Mouse (Mus musculus): Measurements from ENCODE around the gene Gm43517. TPM values are rescaled to one million over a fixed set of nuclear protein-coding genes. Genes with fewer than 3 reads are reported as not detected.

The Gm43517 gene
- not detected in 2 replicates for polyA plus RNA-seq (2015; fragmentation: Nextera tagmentation; extraction: Ambion mirVana)

- no peak within 1 kb of the TSS for H3K9ac ChIP-seq (ENCODE audit: low read depth, low read length)
- ATAC-seq (ENCODE audit: low read depth), result no peak
- 4% methylated on average over 73 of the region's 75 CpGs for WGBS (ENCODE audit: insufficient replicate concordance)
- peaks cover 70% of the 10 kb centered on the region for H3K27me3 ChIP-seq (ENCODE audit: control insufficient read depth, insufficient read depth, low read depth, low read length)
- H3K9me3 ChIP-seq (replicated peaks; ENCODE audit: control insufficient read depth, low read length), result no peaks in the 10 kb centered on the region
- H3K27ac ChIP-seq (ENCODE audit: low read length), result no peak within 1 kb of the TSS
- H3K36me3 ChIP-seq (ENCODE audit: control insufficient read depth, insufficient read depth), result no peaks in the 10 kb centered on the region
- H3K4me3 ChIP-seq (ENCODE audit: low read depth, low read length), result no peak within 1 kb of the TSS; the same call in 1 of the 2 replicates
- no peaks in the 10 kb centered on the region; the same call in 1 of the 2 replicates for H3K4me1 ChIP-seq (ENCODE audit: control insufficient read depth, low read depth, low read length)
- peak within 1 kb of the TSS; percentile 44; the same call in 1 of the 2 replicates for H3K4me2 ChIP-seq (ENCODE audit: low read depth, low read length)
Measured at GRCm38 (mm10) chr12:49384876-49385630, at the start of gene Gm43517. Gene Gm43517, plus strand, starts transcription at chr12:49385174.

DNA sequence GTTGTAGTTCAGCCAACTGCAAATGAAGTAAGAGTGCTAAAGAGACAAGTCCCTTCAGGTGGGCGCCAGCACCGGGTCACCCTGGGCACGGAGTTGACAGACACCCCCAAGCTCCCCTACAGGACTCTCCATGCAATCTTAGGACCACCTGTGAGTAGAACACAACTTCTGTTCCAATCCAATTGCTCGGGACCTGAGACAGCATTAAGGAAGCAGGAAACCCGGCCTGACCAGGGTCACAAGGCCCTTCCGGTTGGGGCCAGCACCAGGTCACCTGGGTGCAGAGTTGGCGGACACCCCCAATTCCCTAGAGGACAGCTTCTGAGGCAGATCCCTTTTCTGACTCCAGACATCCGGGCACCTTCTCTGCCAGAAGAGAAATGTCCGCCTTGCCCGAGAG, 35.3 kb upstream of the Gm43517 start:
- Histone ChIP-seq H3K4me3 (ENCODE audit: low read depth, low read length) (no peak overlapping the region), H3K4me1 (ENCODE audit: control insufficient read depth, low read depth, low read length) (no peaks in the 10 kb centered on the region), H3K4me2 (ENCODE audit: low read depth, low read length) (no peak overlapping the region), H3K27ac (ENCODE audit: low read length) (no peak overlapping the region), H3K9me3 (replicated peaks; ENCODE audit: control insufficient read depth, low read length) (no peaks in the 10 kb centered on the region), H3K36me3 (ENCODE audit: control insufficient read depth, insufficient read depth) (no peaks in the 10 kb centered on the region), H3K27me3 (ENCODE audit: control insufficient read depth, insufficient read depth, low read depth, low read length) (no peaks in the 10 kb centered on the region), H3K9ac (ENCODE audit: low read depth, low read length) (no peak overlapping the region)
- no peak for ATAC-seq (ENCODE audit: low read depth)
- WGBS (ENCODE audit: insufficient replicate concordance), result 64% methylated on average over 10 of the region's 10 CpGs

GRCm38 (mm10) chr12:49368931-49369330, 16.0 kb upstream of the Gm43517 start:
- no peaks in the 10 kb centered on the region for H3K9me3 ChIP-seq (replicated peaks; ENCODE audit: control insufficient read depth, low read length)
- no peak for ATAC-seq (ENCODE audit: low read depth)
- H3K4me1 ChIP-seq (ENCODE audit: control insufficient read depth, low read depth, low read length), result no peaks in the 10 kb centered on the region
- H3K27ac ChIP-seq (ENCODE audit: low read length), result no peak overlapping the region
- peaks cover 15% of the 10 kb centered on the region for H3K27me3 ChIP-seq (ENCODE audit: control insufficient read depth, insufficient read depth, low read depth, low read length)
- no peak overlapping the region for H3K9ac ChIP-seq (ENCODE audit: low read depth, low read length)
- no peaks in the 10 kb centered on the region for H3K36me3 ChIP-seq (ENCODE audit: control insufficient read depth, insufficient read depth)
- H3K4me2 ChIP-seq (ENCODE audit: low read depth, low read length), result no peak overlapping the region
- H3K4me3 ChIP-seq (ENCODE audit: low read depth, low read length), result no peak overlapping the region
- 39% methylated on average over 1 of the region's 1 CpGs for WGBS (ENCODE audit: insufficient replicate concordance)

DNA sequence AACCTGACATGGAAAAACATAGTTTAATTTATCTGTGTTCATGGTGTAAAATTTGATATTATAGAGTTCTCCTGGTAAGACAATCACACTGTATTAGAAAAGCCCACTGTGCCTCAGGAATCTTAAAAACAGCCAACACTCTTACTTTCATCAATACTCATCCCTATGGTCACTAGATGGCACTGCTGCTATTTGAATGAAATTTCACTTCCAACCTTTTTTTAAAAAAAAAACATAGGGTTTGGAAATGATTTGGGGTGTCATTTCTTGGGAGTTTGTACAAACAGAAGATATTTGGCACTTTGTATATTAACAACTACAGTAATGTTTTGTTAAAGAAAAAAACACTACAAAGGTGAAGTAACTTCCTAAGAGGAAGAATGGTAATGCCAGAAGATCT, 12.8 kb upstream of the Gm43517 start:
- ATAC-seq (ENCODE audit: low read depth), result no peak
- no peak overlapping the region for H3K9ac ChIP-seq (ENCODE audit: low read depth, low read length)
- no peaks in the 10 kb centered on the region for H3K36me3 ChIP-seq (ENCODE audit: control insufficient read depth, insufficient read depth)
- H3K4me3 ChIP-seq (ENCODE audit: low read depth, low read length), result no peak overlapping the region
- H3K9me3 ChIP-seq (replicated peaks; ENCODE audit: control insufficient read depth, low read length), result no peaks in the 10 kb centered on the region
- no peaks in the 10 kb centered on the region for H3K4me1 ChIP-seq (ENCODE audit: control insufficient read depth, low read depth, low read length)
- H3K27me3 ChIP-seq (ENCODE audit: control insufficient read depth, insufficient read depth, low read depth, low read length), result peaks cover 42% of the 10 kb centered on the region
- H3K27ac ChIP-seq (ENCODE audit: low read length), result no peak overlapping the region
- H3K4me2 ChIP-seq (ENCODE audit: low read depth, low read length), result no peak overlapping the region

DNA sequence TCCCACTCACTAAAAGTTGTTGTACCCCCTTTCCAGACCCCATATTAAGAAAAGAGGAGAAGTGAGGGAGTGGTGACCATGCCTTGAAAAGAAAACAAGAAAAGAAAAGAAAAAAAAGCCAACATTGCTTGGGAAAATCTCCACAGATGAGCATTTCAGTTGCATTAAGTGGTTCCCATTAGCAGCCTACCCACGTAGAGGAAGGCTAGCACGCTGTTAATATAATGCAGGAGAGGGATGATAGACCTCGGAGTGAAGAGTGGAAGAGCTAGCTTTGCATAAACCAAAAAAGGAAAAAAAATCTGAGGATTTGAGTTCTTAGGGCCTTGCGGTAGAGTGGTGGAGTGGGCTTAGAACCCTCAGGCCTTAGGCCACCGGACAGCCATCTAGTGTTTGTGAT, 11.8 kb upstream of the Gm43517 start:
- Histone ChIP-seq H3K4me2 (ENCODE audit: low read depth, low read length) (no peak overlapping the region), H3K4me3 (ENCODE audit: low read depth, low read length) (no peak overlapping the region), H3K9ac (ENCODE audit: low read depth, low read length) (no peak overlapping the region), H3K9me3 (replicated peaks; ENCODE audit: control insufficient read depth, low read length) (no peaks in the 10 kb centered on the region), H3K27ac (ENCODE audit: low read length) (no peak overlapping the region), H3K27me3 (ENCODE audit: control insufficient read depth, insufficient read depth, low read depth, low read length) (peaks cover 52% of the 10 kb centered on the region), H3K36me3 (ENCODE audit: control insufficient read depth, insufficient read depth) (no peaks in the 10 kb centered on the region), H3K4me1 (ENCODE audit: control insufficient read depth, low read depth, low read length) (no peaks in the 10 kb centered on the region)
- no peak for ATAC-seq (ENCODE audit: low read depth)
- 5% methylated on average over 5 of the region's 5 CpGs for WGBS (ENCODE audit: insufficient replicate concordance)

DNA sequence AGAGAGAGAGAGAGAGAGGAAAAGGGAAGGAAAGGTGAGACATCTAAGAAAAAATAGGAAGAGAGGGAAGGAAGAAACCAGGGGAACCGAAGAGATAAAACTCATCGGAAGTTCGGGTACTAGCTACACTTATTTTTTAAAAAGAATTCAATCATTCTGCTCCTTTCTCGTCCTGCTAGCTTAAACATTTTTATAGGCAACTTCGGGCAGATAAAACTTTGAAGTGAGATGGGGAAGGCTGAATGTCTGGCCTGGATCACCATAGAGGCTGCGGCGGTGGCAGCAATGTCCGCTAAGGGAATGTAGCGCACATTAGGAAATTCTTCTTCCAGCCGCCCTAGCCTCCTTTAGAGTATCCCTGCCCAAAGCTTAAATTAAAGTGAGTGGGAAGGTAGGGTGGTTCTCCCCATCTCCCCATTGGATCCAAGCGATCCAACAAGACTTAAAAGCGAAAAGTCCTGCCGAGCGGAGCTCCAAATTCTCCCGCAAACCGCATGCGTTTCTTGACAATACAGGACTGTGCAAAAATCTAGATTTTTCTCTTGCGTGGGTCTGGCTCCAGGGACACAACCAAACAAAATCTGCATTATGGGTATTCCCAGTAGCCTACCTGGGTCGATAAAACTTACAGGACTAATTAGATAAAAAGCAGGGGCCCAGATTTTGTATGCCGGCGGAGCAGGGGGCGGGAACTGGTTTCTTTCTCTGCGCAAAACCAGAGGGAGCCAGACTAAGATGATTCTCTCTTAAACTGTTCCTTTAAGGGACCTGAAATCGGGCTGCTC, 11.0 kb upstream of the Gm43517 start:
- H3K9me3 ChIP-seq (replicated peaks; ENCODE audit: control insufficient read depth, low read length), result no peaks in the 10 kb centered on the region
- no peaks in the 10 kb centered on the region for H3K4me1 ChIP-seq (ENCODE audit: control insufficient read depth, low read depth, low read length)
- H3K9ac ChIP-seq (ENCODE audit: low read depth, low read length), result no peak overlapping the region
- H3K36me3 ChIP-seq (ENCODE audit: control insufficient read depth, insufficient read depth), result no peaks in the 10 kb centered on the region
- no peak overlapping the region for H3K4me2 ChIP-seq (ENCODE audit: low read depth, low read length)
- H3K27me3 ChIP-seq (ENCODE audit: control insufficient read depth, insufficient read depth, low read depth, low read length), result peaks cover 61% of the 10 kb centered on the region
- peak overlapping the region; percentile 13; the same call in 1 of the 2 replicates for H3K4me3 ChIP-seq (ENCODE audit: low read depth, low read length)
- no peak for ATAC-seq (ENCODE audit: low read depth)
- 2% methylated on average over 24 of the region's 24 CpGs for WGBS (ENCODE audit: insufficient replicate concordance)
- no peak overlapping the region for H3K27ac ChIP-seq (ENCODE audit: low read length)

DNA sequence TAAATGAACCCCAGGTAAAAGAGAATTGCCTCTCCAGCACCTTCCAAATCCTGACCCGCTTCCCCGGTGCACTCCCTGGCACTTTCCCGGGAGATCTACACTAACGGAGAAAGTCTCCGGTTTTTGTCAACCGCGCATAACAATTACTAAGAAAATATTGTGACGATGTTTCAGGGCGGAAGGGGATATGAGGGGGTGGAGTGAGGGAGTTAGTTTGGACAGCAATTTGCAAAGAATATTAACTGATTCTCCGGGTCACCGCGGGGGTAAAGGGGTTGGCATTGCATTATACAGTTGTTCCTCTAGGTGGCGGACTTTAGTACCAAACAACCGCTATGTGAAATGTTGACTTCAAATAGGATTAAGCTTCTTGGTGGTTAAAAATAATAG, 10.4 kb upstream of the Gm43517 start:
- H3K9me3 ChIP-seq (replicated peaks; ENCODE audit: control insufficient read depth, low read length), result no peaks in the 10 kb centered on the region
- no peaks in the 10 kb centered on the region for H3K36me3 ChIP-seq (ENCODE audit: control insufficient read depth, insufficient read depth)
- H3K9ac ChIP-seq (ENCODE audit: low read depth, low read length), result no peak overlapping the region
- peaks cover 66% of the 10 kb centered on the region for H3K27me3 ChIP-seq (ENCODE audit: control insufficient read depth, insufficient read depth, low read depth, low read length)
- no peaks in the 10 kb centered on the region for H3K4me1 ChIP-seq (ENCODE audit: control insufficient read depth, low read depth, low read length)
- ATAC-seq (ENCODE audit: low read depth), result no peak
- H3K4me2 ChIP-seq (ENCODE audit: low read depth, low read length), result no peak overlapping the region
- no peak overlapping the region for H3K27ac ChIP-seq (ENCODE audit: low read length)
- H3K4me3 ChIP-seq (ENCODE audit: low read depth, low read length), result peak overlapping the region; percentile 13; the same call in 1 of the 2 replicates
- WGBS (ENCODE audit: insufficient replicate concordance), result 1% methylated on average over 14 of the region's 14 CpGs

- Histone ChIP-seq H3K4me1 (ENCODE audit: control insufficient read depth, low read depth, low read length) (no peaks in the 10 kb centered on the region), H3K9ac (ENCODE audit: low read depth, low read length) (no peak overlapping the region), H3K9me3 (replicated peaks; ENCODE audit: control insufficient read depth, low read length) (no peaks in the 10 kb centered on the region), H3K36me3 (ENCODE audit: control insufficient read depth, insufficient read depth) (no peaks in the 10 kb centered on the region), H3K4me3 (ENCODE audit: low read depth, low read length) (no peak overlapping the region), H3K4me2 (ENCODE audit: low read depth, low read length) (no peak overlapping the region), H3K27me3 (ENCODE audit: control insufficient read depth, insufficient read depth, low read depth, low read length) (peaks cover 77% of the 10 kb centered on the region), H3K27ac (ENCODE audit: low read length) (no peak overlapping the region)
- 5% methylated on average over 15 of the region's 15 CpGs for WGBS (ENCODE audit: insufficient replicate concordance)
- ATAC-seq (ENCODE audit: low read depth), result no peak
Measured at GRCm38 (mm10) chr12:49375427-49376317, 9.3 kb upstream of the Gm43517 start.
